Mouse (Mus musculus) CD4-positive naive resting alpha-beta T cell, adult 76 days (primary cell): ENCODE data around the gene Foxp2. TPM values are rescaled to one million over a fixed set of nuclear protein-coding genes. Genes with fewer than 3 reads are reported as not detected.

ENCODE experiments used
- total RNA-seq: library from RNA; stranded (reverse); gene quantifications from one replicate; pipeline ENCODE4 v1.2.4, GENCODE M21; 2023

Foxp2 gene
- not detected for total RNA-seq

DNA sequence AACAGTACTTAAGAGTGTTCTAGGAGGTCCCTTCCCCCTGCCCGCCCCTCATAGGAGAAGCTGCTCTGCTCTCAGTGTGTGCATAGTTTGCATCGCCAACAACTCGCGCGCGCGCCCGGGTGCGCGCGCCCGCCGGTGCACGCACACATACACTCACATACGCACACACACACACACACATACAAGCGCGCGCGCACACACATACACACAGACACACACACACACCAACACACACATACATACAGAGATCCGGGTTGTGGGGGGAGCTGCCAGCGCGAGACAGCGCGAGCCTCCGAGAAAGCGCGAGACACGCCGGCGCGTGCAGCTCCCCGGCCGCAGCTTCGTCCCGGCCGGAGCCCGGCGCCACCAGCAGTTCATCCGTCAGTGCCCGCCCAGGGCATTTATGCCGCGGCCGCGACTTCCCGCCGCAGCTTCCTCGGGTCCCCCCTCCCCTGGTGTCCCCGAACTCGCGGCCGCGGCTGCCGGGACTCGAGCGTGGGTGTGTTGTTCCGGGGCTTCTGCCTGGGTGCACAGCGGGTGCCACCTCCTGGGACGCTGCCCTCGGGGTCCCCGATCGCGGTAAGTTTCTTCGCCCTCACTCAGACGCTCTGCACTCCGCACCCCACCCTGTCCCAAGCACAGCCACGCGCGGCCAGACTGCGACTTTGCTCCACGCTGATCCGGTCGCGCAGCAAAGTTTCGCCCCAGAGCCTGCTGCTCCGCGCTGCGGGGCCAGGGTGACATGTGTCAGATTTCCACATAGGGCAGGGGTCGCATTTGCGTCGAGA, at the start of gene Foxp2:
Foxp2 (plus strand) TSS at position 167 of the 788 bp plus-strand sequence.

Other genes with a start within 250 kb of the Foxp2 start
- not detected for gene Ppp1r3a, start 146.1 kb upstream of the Foxp2 start, total RNA-seq